Mouse (Mus musculus) kidney, adult 9 months (tissue): ENCODE data around the gene Tmem242.
"Not testable (repeated sequence)": the region's sequence is repeated elsewhere in the genome, so short reads cannot be mapped to it uniquely, and the experiment has no call there.

ENCODE experiments used
- DNase-seq: peaks from one replicate; pipeline ENCODE4 v3.0.0; 2022

Tmem242 gene

GRCm38 (mm10) chr17:5440159-5440971, at the start of gene Tmem242:
Tmem242 (minus strand) TSS chr17:5440259.
- DNase-seq, result peak; percentile 96

GRCm38 (mm10) chr17:5488156-5488555, 48.1 kb upstream of the Tmem242 start:
- no peak for DNase-seq

GRCm38 (mm10) chr17:5484663-5485062, 44.6 kb upstream of the Tmem242 start:
- no peak for DNase-seq

GRCm38 (mm10) chr17:5483456-5483855, 43.4 kb upstream of the Tmem242 start:
- DNase-seq, result no peak

- DNase-seq, result no peak
These were observed 36.1 kb upstream of the Tmem242 start for GRCm38 (mm10) chr17:5475960-5476725.

GRCm38 (mm10) chr17:5472268-5472667, 32.2 kb upstream of the Tmem242 start:
- DNase-seq, result no peak

GRCm38 (mm10) chr17:5467177-5467576, 27.1 kb upstream of the Tmem242 start:
- DNase-seq, result no peak

GRCm38 (mm10) chr17:5466736-5467135, 26.7 kb upstream of the Tmem242 start:
- no peak for DNase-seq

- no peak for DNase-seq
These were observed 23.9 kb upstream of the Tmem242 start for GRCm38 (mm10) chr17:5463912-5464311.

GRCm38 (mm10) chr17:5453657-5454056, 13.6 kb upstream of the Tmem242 start:
- DNase-seq, result no peak

GRCm38 (mm10) chr17:5443751-5444150, 3.7 kb upstream of the Tmem242 start:
- peak; percentile 35 for DNase-seq

- no peak for DNase-seq
These were observed 3.2 kb upstream of the Tmem242 start for GRCm38 (mm10) chr17:5443260-5443659.

GRCm38 (mm10) chr17:5442403-5442802, 2.3 kb upstream of the Tmem242 start:
- not testable (repeated sequence) for DNase-seq

- DNase-seq, result no peak
These were observed 264 bp downstream of the Tmem242 start for GRCm38 (mm10) chr17:5439831-5440158.

GRCm38 (mm10) chr17:5429772-5430133, 10.3 kb downstream of the Tmem242 start:
- DNase-seq, result no peak

- peak; percentile 96 for DNase-seq
These were observed 10.8 kb downstream of the Tmem242 start for GRCm38 (mm10) chr17:5429090-5429771.

- DNase-seq, result no peak
These were observed 14.9 kb downstream of the Tmem242 start for GRCm38 (mm10) chr17:5425204-5425603.

- DNase-seq, result no peak
These were observed 15.9 kb downstream of the Tmem242 start for GRCm38 (mm10) chr17:5424156-5424555.

- no peak for DNase-seq
These were observed 18.2 kb downstream of the Tmem242 start for GRCm38 (mm10) chr17:5421835-5422234.

- DNase-seq, result no peak
These were observed 20.1 kb downstream of the Tmem242 start for GRCm38 (mm10) chr17:5419771-5420518.

- DNase-seq, result no peak
These were observed 21.0 kb downstream of the Tmem242 start for GRCm38 (mm10) chr17:5419056-5419455.

- no peak for DNase-seq
These were observed 21.5 kb downstream of the Tmem242 start, which contains the start of gene Ldhal6b for GRCm38 (mm10) chr17:5418545-5418944. Ldhal6b (minus strand) TSS chr17:5418767.

GRCm38 (mm10) chr17:5416518-5416917, 23.5 kb downstream of the Tmem242 start:
- DNase-seq, result no peak
